Comparison of ENCODE assay signal across 12 mouse cellular contexts in genomic region chr5:147723811-147724210, GRCm38 (mm10). TPM values are rescaled to one million over a fixed set of nuclear protein-coding genes. Genes with fewer than 3 reads are reported as not detected.
DNase-seq lines count a peak whose midpoint lies in the region; ATAC-seq lines count a peak whose summit lies in the region.
"Had no signal": no experiment of that assay in that cellular context is flagged by ENCODE, and none has a peak within 500 bp of the region (broad histone marks: within the 10 kb centered on the region; RNA-seq: fewer than 3 reads in every experiment).

No protein-coding gene starts in this region.

- peak overlapping the region; percentile 62 for H3K4me3 ChIP-seq in heart, embryonic 15.5 days
- H3K4me3 ChIP-seq in lung, embryonic 16.5 days (ENCODE audit: low read length): peak overlapping the region; percentile 38
- H3K4me3 ChIP-seq in hindbrain, embryonic 15.5 days: peak overlapping the region; percentile 14; the same call in 1 of the 2 replicates
- H3K4me3 ChIP-seq in neural tube, embryonic 15.5 days (replicated peaks): peak overlapping the region; percentile 13; the same call in 1 of the 2 replicates

- 12% methylated on average over 17 of the region's 17 CpGs for WGBS in heart, embryonic 15.5 days
- 3% methylated on average over 17 of the region's 17 CpGs for WGBS in lung, embryonic 16.5 days
- 6% methylated on average over 17 of the region's 17 CpGs for WGBS in hindbrain, embryonic 15.5 days
- 3% methylated on average over 17 of the region's 17 CpGs for WGBS in neural tube, embryonic 15.5 days

- 0 out of 2 replicates have a peak overlapping the region, but pooled peaks have one; percentile 27 for H3K9ac ChIP-seq in heart, embryonic 15.5 days
- 0 out of 2 replicates have a peak overlapping the region, but pooled peaks have one; percentile 23 for H3K9ac ChIP-seq in lung, embryonic 16.5 days (ENCODE audit: low read length)
- no peak overlapping the region for H3K9ac ChIP-seq in hindbrain, embryonic 15.5 days
- no peak overlapping the region for H3K9ac ChIP-seq in neural tube, embryonic 15.5 days (replicated peaks)

- peaks cover 25% of the 10 kb centered on the region for H3K4me1 ChIP-seq in heart, embryonic 15.5 days (replicated peaks)
- peaks cover 11% of the 10 kb centered on the region for H3K4me1 ChIP-seq in lung, embryonic 16.5 days (replicated peaks; ENCODE audit: control insufficient read depth, insufficient read depth, low read length)
- peaks cover 18% of the 10 kb centered on the region for H3K4me1 ChIP-seq in hindbrain, embryonic 15.5 days (replicated peaks)
- H3K4me1 ChIP-seq in neural tube, embryonic 15.5 days: peaks cover 19% of the 10 kb centered on the region

- H3K27me3 ChIP-seq in heart, embryonic 15.5 days: peaks cover 72% of the 10 kb centered on the region
- H3K27me3 ChIP-seq in lung, embryonic 16.5 days (ENCODE audit: control insufficient read depth, insufficient read depth, low read depth, low read length): peaks cover 70% of the 10 kb centered on the region
- H3K27me3 ChIP-seq in hindbrain, embryonic 15.5 days: peaks cover 81% of the 10 kb centered on the region
- peaks cover 84% of the 10 kb centered on the region for H3K27me3 ChIP-seq in neural tube, embryonic 15.5 days (replicated peaks)

- intact Hi-C loops in heart, postnatal 25 days (cut with DNase I): loop anchor here (2.0 to 5.0 kb wide), 4 partner anchors 52 to 141 kb away; no protein-coding TSS in a partner anchor

- no peaks in the 10 kb centered on the region for H3K9me3 ChIP-seq in heart, embryonic 15.5 days (replicated peaks)
- H3K9me3 ChIP-seq in lung, embryonic 16.5 days (ENCODE audit: control insufficient read depth, low read length): no peaks in the 10 kb centered on the region
- no peaks in the 10 kb centered on the region for H3K9me3 ChIP-seq in hindbrain, embryonic 15.5 days
- H3K9me3 ChIP-seq in neural tube, embryonic 15.5 days (replicated peaks): no peaks in the 10 kb centered on the region

- H3K4me2 ChIP-seq in heart, embryonic 15.5 days: peak overlapping the region; percentile 90
- H3K4me2 ChIP-seq in lung, embryonic 16.5 days (ENCODE audit: low read depth, low read length): peak overlapping the region; percentile 92
- no peak overlapping the region for H3K4me2 ChIP-seq in hindbrain, embryonic 15.5 days
- H3K4me2 ChIP-seq in neural tube, embryonic 15.5 days: no peak overlapping the region

- no peaks in the 10 kb centered on the region for H3K36me3 ChIP-seq in heart, embryonic 15.5 days
- H3K36me3 ChIP-seq in lung, embryonic 16.5 days (ENCODE audit: control insufficient read depth, insufficient read depth, low read length): no peaks in the 10 kb centered on the region
- H3K36me3 ChIP-seq in hindbrain, embryonic 15.5 days: no peaks in the 10 kb centered on the region
- no peaks in the 10 kb centered on the region for H3K36me3 ChIP-seq in neural tube, embryonic 15.5 days

- DNase-seq in heart, postnatal 25 days (ENCODE audit: low spot score): no peak
- DNase-seq in lung, postnatal 36 days: no peak
- DNase-seq in frontal cortex, postnatal 14 days (ENCODE audit: low spot score in 2 of 2): no peak
- DNase-seq in urinary bladder, postnatal 4 days (ENCODE audit: low spot score in 2 of 2): no peak
- DNase-seq: cerebellum, adult 2 months; right cerebral cortex, adult 18-20 months; thymus, postnatal 14 days had no signal

- ATAC-seq in heart, embryonic 15.5 days (replicated peaks; ENCODE audit: insufficient number of reproducible peaks, insufficient read depth, low FRiP score, low read depth): no peak
- no peak for ATAC-seq in lung, embryonic 16.5 days (ENCODE audit: low read depth)
- no peak for ATAC-seq in hindbrain, embryonic 15.5 days (ENCODE audit: low FRiP score, low read depth)
- no peak for ATAC-seq in neural tube, embryonic 15.5 days (ENCODE audit: low FRiP score)
- ATAC-seq: forebrain, embryonic 16.5 days had no signal

- H3K27ac ChIP-seq in heart, embryonic 15.5 days: no peak overlapping the region
- H3K27ac ChIP-seq in lung, embryonic 16.5 days (ENCODE audit: low read length): no peak overlapping the region
- no peak overlapping the region for H3K27ac ChIP-seq in hindbrain, embryonic 15.5 days (replicated peaks)
- H3K27ac ChIP-seq in neural tube, embryonic 15.5 days (replicated peaks): no peak overlapping the region

RNA-seq across cellular contexts. Expression of gene Flt1, which starts 2.0 kb away (rescaled TPM):
- polyA plus RNA-seq in heart, embryonic 15.5 days (2015; fragmentation: Nextera tagmentation; extraction: Ambion mirVana): 22.3 and 24.0 TPM in 2 replicates
- total RNA-seq in heart, postnatal 25 days (2021): 10 to 100 TPM; 61.7 to 76.9 TPM
- 15.6 and 16.7 TPM in 2 replicates for polyA plus RNA-seq in lung, embryonic 16.5 days (2015; fragmentation: Nextera tagmentation; extraction: Ambion mirVana)
- 15.8 and 16.0 TPM in 2 replicates for polyA plus RNA-seq in hindbrain, embryonic 15.5 days (2015; fragmentation: Nextera tagmentation; extraction: Ambion mirVana)
- 14.7 and 14.8 TPM in 2 replicates for polyA plus RNA-seq in neural tube, embryonic 15.5 days (2015; fragmentation: Nextera tagmentation; extraction: Ambion mirVana)

Comparison
In these comparisons a context has a peak if more than half of its experiments do, and no peak if none do; other contexts are left out.
1. H3K4me2 ChIP-seq: peak in heart, embryonic 15.5 days (single experiment) and lung, embryonic 16.5 days (single experiment); none in hindbrain, embryonic 15.5 days (single experiment) and neural tube, embryonic 15.5 days (single experiment).
2. H3K9ac ChIP-seq: peak in heart, embryonic 15.5 days (single experiment) and lung, embryonic 16.5 days (single experiment); none in hindbrain, embryonic 15.5 days (single experiment) and neural tube, embryonic 15.5 days (single experiment).
3. Peak in every context shown above with its lines, with median percentiles within 50 percentile points of each other: H3K4me3 ChIP-seq.